Mouse (Mus musculus) ES-E14 (cell line): ENCODE data around the gene Parp6. TPM values are rescaled to one million over a fixed set of nuclear protein-coding genes. Genes with fewer than 3 reads are reported as not detected.
A peak's percentile ranks its signal among the peaks of the same experiment; 100 is the strongest.

Experiments
- DNase-seq: peaks from one replicate; pipeline ENCODE4 v3.0.0-alpha.2; 2013; ENCODE audit warnings: low read depth, low spot score
- H3K27ac ChIP-seq: 2 replicates; pipeline ENCODE4 v1.5.1; 2012; ENCODE audit warnings: low read depth, mild to moderate bottlenecking, low read length, moderate library complexity, mixed read lengths; ENCODE audit not compliant: poor library complexity, insufficient read depth, severe bottlenecking
- H3K36me3 ChIP-seq: 2 replicates; pipeline ENCODE4 v1.6.1; 2012; ENCODE audit warnings: mild to moderate bottlenecking, low read length, moderate library complexity, mixed read lengths; ENCODE audit not compliant: control insufficient read depth, poor library complexity, insufficient read depth, severe bottlenecking
- H3K4me1 ChIP-seq, 2 experiments: fragments of 150-350 bp in 1 of 2; sonication (generic) in 1 of 2; 2 replicates each; pipeline ENCODE4 v1.6.1; 2012; ENCODE audit warnings: low read length in 2 of 2, mild to moderate bottlenecking in 1 of 2, mixed read lengths in 1 of 2; ENCODE audit not compliant: control insufficient read depth in 2 of 2, insufficient read depth in 2 of 2, poor library complexity in 1 of 2
- H3K4me3 ChIP-seq, 2 experiments: fragments of 150-350 bp in 1 of 2; sonication (generic) in 1 of 2; 2 replicates each; pipeline ENCODE4 v1.5.1; 2012; ENCODE audit warnings: low read length in 2 of 2, low read depth in 1 of 2, mild to moderate bottlenecking in 1 of 2, mixed read lengths in 1 of 2; ENCODE audit not compliant: insufficient read depth in 1 of 2, poor library complexity in 1 of 2, severe bottlenecking in 1 of 2
- H3K9ac ChIP-seq: 2 replicates; pipeline ENCODE4 v1.6.1; 2012; ENCODE audit warnings: low read depth, mild to moderate bottlenecking, low read length, mixed read lengths; ENCODE audit not compliant: poor library complexity, insufficient read depth, severe bottlenecking
- H3K9me3 ChIP-seq: fragments of 150-350 bp; sonication (generic); 2 replicates; pipeline ENCODE4 v1.6.1; 2012; ENCODE audit warnings: low read depth, mild to moderate bottlenecking, low read length; ENCODE audit not compliant: control insufficient read depth, insufficient read depth
- CHD2 ChIP-seq: IDR thresholded peaks from 2 replicates; pipeline ENCODE4 v1.6.1; 2014; ENCODE audit warnings: mild to moderate bottlenecking, low read depth, low read length, inconsistent platforms
- HCFC1 ChIP-seq: IDR thresholded peaks from 2 replicates; pipeline ENCODE4 v1.6.1; 2012; ENCODE audit warnings: low read length, inconsistent platforms, borderline replicate concordance; ENCODE audit not compliant: insufficient read depth
- MAFK ChIP-seq: IDR thresholded peaks from 2 replicates; pipeline ENCODE4 v1.6.1; 2014; ENCODE audit warnings: mild to moderate bottlenecking, low read depth, low read length, inconsistent platforms; ENCODE audit not compliant: insufficient read depth
- ZC3H11A ChIP-seq: IDR thresholded peaks from 2 replicates; pipeline ENCODE4 v1.6.1; 2012; ENCODE audit warnings: low read depth, mild to moderate bottlenecking, inconsistent platforms, low read length, borderline replicate concordance
- ZNF384 ChIP-seq: IDR thresholded peaks from 2 replicates; pipeline ENCODE4 v1.6.1; 2012; ENCODE audit warnings: low read depth, low read length, inconsistent platforms
- in situ Hi-C, 2 experiments: fragments of 600-800 bp; cut with MboI; formaldehyde crosslinking; loops; one replicate each; pipeline ENCODE4 v1.15.1; 2025; ENCODE audit warnings: low sequenced_read_pairs in 2 of 2, inconsistent platforms in 1 of 2; ENCODE audit not compliant: unreplicated experiment in 2 of 2
- total RNA-seq: library from RNA; depleted of rRNA; stranded (reverse); fragments of 300-350 nt; gene quantifications from 2 replicates; pipeline ENCODE4 v1.2.3, GENCODE M21; 2012

The Parp6 gene
- total RNA-seq, 1 experiment = 7.9 TPM

DNA sequence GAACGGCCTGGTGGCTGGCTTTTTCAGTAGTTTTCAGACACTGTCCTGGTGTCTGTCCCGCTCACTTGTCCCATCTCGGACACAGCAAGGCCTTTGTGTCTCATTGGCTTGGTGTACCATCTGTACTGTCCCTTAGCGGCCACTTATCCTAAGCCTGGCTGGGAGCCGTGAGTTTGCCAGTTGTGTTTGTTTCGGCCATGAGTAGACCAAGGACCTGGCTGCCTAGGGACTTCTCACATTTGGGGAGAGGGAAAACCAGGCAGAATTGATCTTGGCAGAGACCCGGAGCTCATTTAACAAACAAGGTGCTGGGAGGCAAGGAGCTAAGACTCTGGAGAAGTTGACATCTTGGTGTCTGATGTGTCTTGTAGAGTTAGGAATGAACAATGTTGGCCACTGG is 46.1 kb downstream of the Parp6 start:
- H3K9ac ChIP-seq = no peak overlapping the region
- H3K9me3 ChIP-seq = no peaks in the 10 kb centered on the region
- no peak for DNase-seq
- peaks cover 87% of the 10 kb centered on the region for H3K36me3 ChIP-seq
- peaks cover 0 to 23% of the 10 kb centered on the region in 2 experiments; a peak in 2 of 4 replicates for H3K4me1 ChIP-seq
- TF ChIP-seq MAFK = no peak
- no peak for TF ChIP-seq CHD2
- no peak for TF ChIP-seq HCFC1
- TF ChIP-seq ZC3H11A = no peak
- TF ChIP-seq ZNF384 = no peak
- H3K4me3 ChIP-seq = peak overlapping the region in 1 of 2 experiments; percentile 20; a peak in 1 of 4 replicates
- in situ Hi-C loops = no loop called here
- no peak overlapping the region; the same call in 1 of the 2 replicates for H3K27ac ChIP-seq

DNA sequence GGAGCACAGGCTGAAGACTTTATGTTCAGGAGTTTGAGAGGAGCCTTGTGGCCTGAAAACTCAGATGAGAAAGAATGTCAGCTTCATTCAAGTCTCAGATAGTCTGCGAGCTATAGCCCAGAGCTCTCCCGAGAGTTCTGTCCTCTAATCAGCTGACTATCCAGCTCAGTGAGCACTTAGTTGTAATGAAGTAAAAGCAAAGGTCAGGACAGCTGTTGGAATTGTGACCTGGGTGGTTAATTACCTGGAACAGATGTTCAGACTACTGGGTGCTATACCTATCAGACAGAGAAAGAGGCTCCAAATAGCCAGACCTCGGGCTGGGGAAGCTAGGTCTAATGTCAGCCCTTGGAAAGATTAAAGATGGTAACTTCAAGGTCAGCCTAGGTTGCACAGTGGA is 46.9 kb downstream of the Parp6 start:
- DNase-seq = no peak
- in situ Hi-C loops = no loop called here
- Histone ChIP-seq H3K4me3 (no peak overlapping the region), H3K9ac (no peak overlapping the region), H3K27ac (no peak overlapping the region), H3K4me1 (peaks cover 0 to 23% of the 10 kb centered on the region in 2 experiments; a peak in 2 of 4 replicates), H3K36me3 (peaks cover 89% of the 10 kb centered on the region), H3K9me3 (no peaks in the 10 kb centered on the region)
- no peak for TF ChIP-seq ZC3H11A
- TF ChIP-seq CHD2 = no peak
- TF ChIP-seq ZNF384 = no peak
- no peak for TF ChIP-seq HCFC1
- TF ChIP-seq MAFK = no peak

DNA sequence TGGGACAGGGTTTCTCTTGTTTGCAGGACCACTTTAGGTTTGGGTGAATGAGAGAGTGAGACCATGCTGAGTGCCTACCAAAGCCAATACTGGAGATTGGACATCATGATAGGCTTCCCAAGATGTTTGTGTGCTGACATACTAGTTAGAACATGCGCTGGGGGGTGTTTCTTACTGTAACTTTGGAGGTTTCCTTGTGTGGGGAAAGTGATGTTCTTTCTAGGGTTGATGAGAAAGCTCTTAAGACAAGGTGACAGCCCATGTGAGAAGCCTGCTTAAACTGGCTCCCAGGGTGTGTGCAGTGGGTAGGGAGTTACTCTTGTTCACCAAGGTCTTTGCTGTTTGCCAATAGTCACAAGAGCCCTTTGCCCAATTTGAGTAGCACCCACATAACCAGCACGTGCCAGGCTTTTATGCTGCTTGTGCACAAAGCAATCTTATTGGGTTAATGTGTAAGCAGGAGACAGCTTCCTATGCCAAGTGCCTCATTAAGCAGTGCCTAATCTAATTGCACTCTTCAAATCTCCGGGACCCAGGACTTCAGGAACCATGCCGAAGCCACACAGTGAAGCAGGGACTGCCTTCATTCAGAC is 47.7 kb downstream of the Parp6 start:
- Histone ChIP-seq H3K27ac (no peak overlapping the region), H3K9me3 (no peaks in the 10 kb centered on the region), H3K4me3 (0 out of 4 replicates have a peak overlapping the region, but pooled peaks of 1 of the 2 experiments have one; percentile 3), H3K36me3 (peaks cover 91% of the 10 kb centered on the region), H3K9ac (no peak overlapping the region), H3K4me1 (peaks cover 0 to 23% of the 10 kb centered on the region in 2 experiments; a peak in 2 of 4 replicates)
- no peak for DNase-seq
- TF ChIP-seq HCFC1 (no peak), ZNF384 (no peak), CHD2 (no peak), ZC3H11A (no peak), MAFK (no peak)
- in situ Hi-C loops = no loop called here

DNA sequence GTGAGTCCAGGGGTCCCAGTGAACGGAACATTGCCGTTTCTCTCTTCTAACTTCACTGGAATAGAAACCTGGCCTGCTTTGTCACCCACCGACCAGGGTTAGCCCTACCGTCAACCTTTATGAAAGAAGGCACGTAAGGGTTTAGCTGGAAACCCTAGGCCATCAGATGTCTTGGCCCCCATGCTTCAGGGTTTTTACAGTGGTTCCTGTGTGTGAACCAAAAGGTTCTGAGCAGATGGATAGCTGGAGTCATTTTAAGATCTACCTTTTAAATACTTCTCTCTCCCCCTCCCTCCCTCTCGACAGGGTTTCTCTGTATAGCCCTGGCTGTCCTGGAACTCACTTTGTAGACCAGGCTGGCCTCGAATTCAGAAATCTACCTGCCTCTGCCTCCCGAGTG is 48.9 kb downstream of the Parp6 start:
- Histone ChIP-seq H3K9ac (no peak overlapping the region), H3K9me3 (no peaks in the 10 kb centered on the region), H3K27ac (no peak overlapping the region), H3K36me3 (peaks cover 92% of the 10 kb centered on the region), H3K4me1 (peaks cover 0 to 19% of the 10 kb centered on the region in 2 experiments; a peak in 2 of 4 replicates), H3K4me3 (no peak overlapping the region)
- TF ChIP-seq ZNF384 = no peak
- TF ChIP-seq MAFK = no peak
- TF ChIP-seq HCFC1 = no peak
- TF ChIP-seq ZC3H11A = no peak
- no peak for TF ChIP-seq CHD2
- DNase-seq = no peak
- in situ Hi-C loops = no loop called here

DNA sequence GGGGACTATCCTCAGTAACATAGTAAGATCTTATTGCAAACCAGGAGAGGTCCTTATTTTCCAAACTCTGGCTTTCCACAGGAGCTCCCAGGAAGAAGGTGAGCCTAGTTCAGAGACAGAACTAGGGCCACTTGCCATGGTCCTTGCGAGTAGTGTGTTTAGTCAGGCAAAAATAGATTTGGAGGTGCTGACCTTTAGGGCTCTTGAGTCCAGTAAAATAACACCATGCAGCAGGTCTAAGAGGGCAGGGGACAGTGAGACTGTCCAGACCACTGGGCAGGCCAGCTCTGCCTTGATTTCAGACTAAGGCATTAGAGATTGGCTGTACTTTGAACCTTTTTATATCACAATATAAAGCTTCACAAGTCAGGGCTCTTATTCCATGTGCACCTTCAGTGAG is 49.7 kb downstream of the Parp6 start:
- peaks cover 92% of the 10 kb centered on the region for H3K36me3 ChIP-seq
- in situ Hi-C loops = no loop called here
- TF ChIP-seq ZC3H11A (no peak), HCFC1 (no peak), MAFK (no peak), CHD2 (no peak), ZNF384 (no peak)
- peaks cover 0 to 14% of the 10 kb centered on the region in 2 experiments; a peak in 2 of 4 replicates for H3K4me1 ChIP-seq
- H3K9me3 ChIP-seq = no peaks in the 10 kb centered on the region
- no peak overlapping the region for H3K4me3 ChIP-seq
- DNase-seq = no peak
- no peak overlapping the region for H3K27ac ChIP-seq
- H3K9ac ChIP-seq = no peak overlapping the region
